Mouse (Mus musculus) kidney, adult 2 months (tissue): Measurements from ENCODE around the gene Rrbp1.

Source experiments
- CTCF ChIP-seq: fragments of 200-500 bp; conservative IDR thresholded peaks from 2 replicates; pipeline ENCODE4 v1.5.1; 2011; ENCODE audit warnings: low read depth, mild to moderate bottlenecking, control low read depth, low read length, moderate library complexity, mixed read lengths; ENCODE audit not compliant: insufficient read depth, insufficient read length
- POLR2A ChIP-seq: fragments of 200-500 bp; IDR thresholded peaks from one replicate; pipeline ENCODE4 v1.6.1; 2011; ENCODE audit warnings: low read depth, low read length, control low read depth

- TF ChIP-seq POLR2A (no peak), CTCF (no peak)
These were observed 8.9 kb upstream of the Rrbp1 start for GRCm38 (mm10) chr2:144019971-144020370.
